ENCODE assay signal across 15 mouse cellular contexts in the genomic region with DNA sequence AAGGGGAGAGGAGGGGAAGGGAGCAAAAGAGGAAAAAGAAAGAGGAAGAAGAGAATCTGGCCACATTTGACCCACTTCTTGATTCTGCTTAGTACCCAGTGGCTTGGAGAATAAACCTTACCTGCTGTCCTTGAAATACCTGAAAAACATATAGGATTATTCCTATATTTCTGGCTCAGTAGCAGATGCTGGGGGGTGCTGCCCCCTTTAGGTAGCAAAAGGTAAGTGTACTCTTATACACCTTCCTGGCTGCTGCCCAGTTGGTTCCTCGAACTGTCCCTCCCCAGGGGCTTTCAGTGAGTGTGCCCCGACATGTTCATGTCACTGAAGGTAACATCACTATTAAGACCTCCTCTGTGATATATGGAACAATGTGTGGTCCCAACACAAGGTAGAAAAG.
DNase-seq lines count a peak whose midpoint lies in the region; ATAC-seq and TF ChIP-seq lines count a peak whose summit lies in the region.
"Had no signal": no experiment of that assay in that cellular context is flagged by ENCODE, and none has a peak within 500 bp of the region (broad histone marks: within the 10 kb centered on the region; RNA-seq: fewer than 3 reads in every experiment).

No protein-coding gene starts in this region.

- no peak for TF ChIP-seq POLR2A in kidney, adult 2 months (IDR thresholded peaks at IDR 0.05; ENCODE audit: low read depth, low read length)

- no peak overlapping the region for H3K27ac ChIP-seq in kidney, adult 2 months (ENCODE audit: insufficient read depth, low read depth, low read length)
- peak overlapping the region; percentile 85 for H3K27ac ChIP-seq in midbrain, embryonic 13.5 days
- no peak overlapping the region for H3K27ac ChIP-seq in midbrain, embryonic 10.5 days (replicated peaks)
- peak overlapping the region; percentile 78 for H3K27ac ChIP-seq in hindbrain, embryonic 12.5 days
- no peak overlapping the region for H3K27ac ChIP-seq in midbrain, postnatal 0 days (ENCODE audit: low read depth, low read length)
- H3K27ac ChIP-seq: embryonic facial prominence, embryonic 15.5 days; forebrain, embryonic 15.5 days; stomach, embryonic 15.5 days had no signal

- no peak for DNase-seq in kidney, adult 2 months
- no peak for DNase-seq in kidney, adult 11 months
- DNase-seq in midbrain, embryonic 10.5 days (ENCODE audit: low spot score): no peak
- no peak for DNase-seq in midbrain, postnatal 0 days (ENCODE audit: low spot score)
- DNase-seq in urinary bladder, adult 2 months (ENCODE audit: low spot score): no peak
- no peak for DNase-seq in embryo, embryonic 9.5 days (ENCODE audit: extremely low spot score)
- DNase-seq: adrenal gland, postnatal 14 days; kidney, adult 18-20 months; lung, postnatal 10 days; thymus, postnatal 36 days had no signal

- H3K9ac ChIP-seq in midbrain, embryonic 13.5 days (replicated peaks): no peak overlapping the region
- H3K9ac ChIP-seq in hindbrain, embryonic 12.5 days: no peak overlapping the region
- H3K9ac ChIP-seq in midbrain, postnatal 0 days (replicated peaks; ENCODE audit: low read length, poor library complexity, severe bottlenecking): no peak overlapping the region
- H3K9ac ChIP-seq: embryonic facial prominence, embryonic 15.5 days; forebrain, embryonic 15.5 days; stomach, embryonic 15.5 days had no signal

- WGBS in kidney, adult 2 months: 80% methylated on average over 2 of the region's 2 CpGs
- 57% methylated on average over 2 of the region's 2 CpGs for WGBS in midbrain, embryonic 13.5 days
- 74% methylated on average over 2 of the region's 2 CpGs for WGBS in midbrain, embryonic 10.5 days
- WGBS in hindbrain, embryonic 12.5 days: 40% methylated on average over 2 of the region's 2 CpGs
- WGBS in midbrain, postnatal 0 days: 56% methylated on average over 2 of the region's 2 CpGs

- H3K36me3 ChIP-seq in kidney, adult 2 months (ENCODE audit: control insufficient read depth, insufficient read depth, low read length): no peaks in the 10 kb centered on the region
- no peaks in the 10 kb centered on the region for H3K36me3 ChIP-seq in midbrain, embryonic 13.5 days
- no peaks in the 10 kb centered on the region for H3K36me3 ChIP-seq in midbrain, embryonic 10.5 days
- no peaks in the 10 kb centered on the region for H3K36me3 ChIP-seq in hindbrain, embryonic 12.5 days
- no peaks in the 10 kb centered on the region for H3K36me3 ChIP-seq in midbrain, postnatal 0 days (ENCODE audit: insufficient read depth, low read length)
- H3K36me3 ChIP-seq: embryonic facial prominence, embryonic 15.5 days; forebrain, embryonic 15.5 days; stomach, embryonic 15.5 days had no signal

- no peaks in the 10 kb centered on the region for H3K27me3 ChIP-seq in kidney, adult 2 months (replicated peaks; ENCODE audit: control insufficient read depth, insufficient read depth, low read length)
- H3K27me3 ChIP-seq in midbrain, embryonic 13.5 days: no peaks in the 10 kb centered on the region
- no peaks in the 10 kb centered on the region for H3K27me3 ChIP-seq in midbrain, embryonic 10.5 days (ENCODE audit: low read depth, poor library complexity, severe bottlenecking)
- H3K27me3 ChIP-seq in hindbrain, embryonic 12.5 days: no peaks in the 10 kb centered on the region
- H3K27me3 ChIP-seq in midbrain, postnatal 0 days (ENCODE audit: insufficient read depth, low read length): no peaks in the 10 kb centered on the region
- H3K27me3 ChIP-seq: embryonic facial prominence, embryonic 15.5 days; forebrain, embryonic 15.5 days; stomach, embryonic 15.5 days had no signal

- H3K4me3 ChIP-seq in kidney, adult 2 months (ENCODE audit: insufficient read depth, low read depth, low read length): no peak overlapping the region
- H3K4me3 ChIP-seq in midbrain, embryonic 13.5 days (replicated peaks): no peak overlapping the region
- H3K4me3 ChIP-seq in midbrain, embryonic 10.5 days: no peak overlapping the region
- H3K4me3 ChIP-seq in hindbrain, embryonic 12.5 days: no peak overlapping the region
- no peak overlapping the region for H3K4me3 ChIP-seq in midbrain, postnatal 0 days (ENCODE audit: low read depth, low read length)
- H3K4me3 ChIP-seq: embryonic facial prominence, embryonic 15.5 days; forebrain, embryonic 15.5 days; stomach, embryonic 15.5 days had no signal

- no peak for ATAC-seq in midbrain, embryonic 13.5 days
- ATAC-seq in hindbrain, embryonic 12.5 days (ENCODE audit: low FRiP score): no peak
- no peak for ATAC-seq in midbrain, postnatal 0 days (ENCODE audit: low FRiP score)

- peak; percentile 44; the same call in 1 of the 2 replicates for TF ChIP-seq CTCF in kidney, adult 2 months (conservative IDR thresholded peaks at IDR 0.05; ENCODE audit: insufficient read depth, insufficient read length, low read depth, low read length)
- peak; percentile 50 for TF ChIP-seq CTCF in midbrain, postnatal 0 days (IDR thresholded peaks at IDR 0.05)

- no peaks in the 10 kb centered on the region; the same call in 1 of the 2 replicates for H3K9me3 ChIP-seq in midbrain, embryonic 13.5 days
- H3K9me3 ChIP-seq in midbrain, embryonic 10.5 days (replicated peaks): no peaks in the 10 kb centered on the region
- H3K9me3 ChIP-seq in hindbrain, embryonic 12.5 days (replicated peaks): no peaks in the 10 kb centered on the region
- no peaks in the 10 kb centered on the region for H3K9me3 ChIP-seq in midbrain, postnatal 0 days (ENCODE audit: low read length)
- H3K9me3 ChIP-seq: embryonic facial prominence, embryonic 15.5 days; forebrain, embryonic 15.5 days; stomach, embryonic 15.5 days had no signal

- H3K4me1 ChIP-seq in kidney, adult 2 months (ENCODE audit: control insufficient read depth, insufficient read depth, low read length): no peaks in the 10 kb centered on the region
- H3K4me1 ChIP-seq in midbrain, embryonic 13.5 days (replicated peaks): peaks cover 24% of the 10 kb centered on the region
- peaks cover 19% of the 10 kb centered on the region for H3K4me1 ChIP-seq in midbrain, embryonic 10.5 days
- peaks cover 17% of the 10 kb centered on the region for H3K4me1 ChIP-seq in hindbrain, embryonic 12.5 days
- H3K4me1 ChIP-seq in midbrain, postnatal 0 days (ENCODE audit: insufficient read depth, low read length): 0 out of 2 replicates have a peak, but pooled peaks cover 4% of the 10 kb centered on the region
- H3K4me1 ChIP-seq: embryonic facial prominence, embryonic 15.5 days; stomach, embryonic 15.5 days had no signal

- no peak overlapping the region for H3K4me2 ChIP-seq in midbrain, embryonic 13.5 days (replicated peaks)
- no peak overlapping the region for H3K4me2 ChIP-seq in hindbrain, embryonic 12.5 days (replicated peaks)
- no peak overlapping the region for H3K4me2 ChIP-seq in midbrain, postnatal 0 days (ENCODE audit: low read depth, low read length, poor library complexity, severe bottlenecking)
- H3K4me2 ChIP-seq: embryonic facial prominence, embryonic 15.5 days; forebrain, embryonic 15.5 days; stomach, embryonic 15.5 days had no signal

Comparison
In these comparisons a context has a peak if more than half of its experiments do, and no peak if none do; other contexts are left out.
1. H3K27ac ChIP-seq: peak in midbrain, embryonic 13.5 days (single experiment) and hindbrain, embryonic 12.5 days (single experiment); none in kidney, adult 2 months (single experiment), midbrain, embryonic 10.5 days (single experiment) and midbrain, postnatal 0 days (single experiment).